In genomic region chr7:40622811-40623210, GRCm38 (mm10) we compare ENCODE assay signal across 9 mouse cellular contexts.
DNase-seq lines count a peak whose midpoint lies in the region; ATAC-seq lines count a peak whose summit lies in the region.
"Had no signal": no experiment of that assay in that cellular context is flagged by ENCODE, and none has a peak within 500 bp of the region (broad histone marks: within the 10 kb centered on the region; RNA-seq: fewer than 3 reads in every experiment).

No protein-coding gene starts in this region.

- H3K4me2 ChIP-seq in heart, embryonic 15.5 days: no peak overlapping the region
- H3K4me2 ChIP-seq in kidney, embryonic 15.5 days: no peak overlapping the region

- no peaks in the 10 kb centered on the region for H3K27me3 ChIP-seq in heart, embryonic 15.5 days
- no peaks in the 10 kb centered on the region for H3K27me3 ChIP-seq in kidney, embryonic 15.5 days

- no peak overlapping the region for H3K4me3 ChIP-seq in heart, embryonic 15.5 days
- H3K4me3 ChIP-seq in kidney, embryonic 15.5 days (replicated peaks): no peak overlapping the region

- no peak overlapping the region for H3K27ac ChIP-seq in heart, embryonic 15.5 days
- no peak overlapping the region for H3K27ac ChIP-seq in kidney, embryonic 15.5 days

- peak; percentile 47; the same call in 1 of the 2 replicates for ATAC-seq in heart, embryonic 15.5 days (replicated peaks; ENCODE audit: insufficient number of reproducible peaks, insufficient read depth, low FRiP score, low read depth)
- peak; percentile 85; the same call in 1 of the 2 replicates for ATAC-seq in kidney, embryonic 15.5 days (replicated peaks; ENCODE audit: low FRiP score)

- H3K9ac ChIP-seq in heart, embryonic 15.5 days: no peak overlapping the region
- no peak overlapping the region for H3K9ac ChIP-seq in kidney, embryonic 15.5 days

- intact Hi-C loops in left cerebral cortex, postnatal 10 days (cut with DNase I): no loop called here

- no peaks in the 10 kb centered on the region for H3K36me3 ChIP-seq in heart, embryonic 15.5 days
- H3K36me3 ChIP-seq in kidney, embryonic 15.5 days: no peaks in the 10 kb centered on the region

- H3K9me3 ChIP-seq in heart, embryonic 15.5 days (replicated peaks): no peaks in the 10 kb centered on the region
- H3K9me3 ChIP-seq in kidney, embryonic 15.5 days (replicated peaks): no peaks in the 10 kb centered on the region

- WGBS in heart, embryonic 15.5 days: 15% methylated on average over 3 of the region's 3 CpGs
- WGBS in kidney, embryonic 15.5 days: 31% methylated on average over 3 of the region's 3 CpGs

- 0 out of 2 replicates have a peak, but pooled peaks cover 4% of the 10 kb centered on the region for H3K4me1 ChIP-seq in heart, embryonic 15.5 days (replicated peaks)
- H3K4me1 ChIP-seq in kidney, embryonic 15.5 days: no peaks in the 10 kb centered on the region

- DNase-seq in heart, adult 11 months: no peak
- DNase-seq in embryo, embryonic 11.5 days (ENCODE audit: low read depth, low spot score): peak; percentile 3
- peak; percentile 77 to 85 for DNase-seq in left cerebral cortex, postnatal 10 days (ENCODE audit: extremely low spot score in 1 of 2, low spot score in 2 of 2)
- DNase-seq in adrenal gland, adult (ENCODE audit: inconsistent age in 2 of 2, low spot score in 1 of 2): no peak
- no peak for DNase-seq in T-cell, adult 2 months (ENCODE audit: low spot score)
- no peak for DNase-seq in gastrocnemius, postnatal 25 days
- DNase-seq: thymus, postnatal 14 days had no signal

Comparison
In these comparisons a context has a peak if more than half of its experiments do, and no peak if none do; other contexts are left out.
1. DNase-seq: peak in embryo, embryonic 11.5 days (single experiment) and left cerebral cortex, postnatal 10 days (2 of 2); none in heart, adult 11 months (single experiment), adrenal gland, adult (0 of 2), T-cell, adult 2 months (single experiment) and gastrocnemius, postnatal 25 days (single experiment).